Mouse (Mus musculus) midbrain, embryonic 16.5 days (tissue): Measurements from ENCODE around the gene Foxo3. TPM values are rescaled to one million over a fixed set of nuclear protein-coding genes. Genes with fewer than 3 reads are reported as not detected.

ENCODE experiments used
- ATAC-seq: fragments of 200-750 bp; cut with Nextera tagmentation; 2 replicates; pipeline ENCODE4 v1.8.0; 2017; ENCODE audit warnings: moderate TSS enrichment
- H3K27ac ChIP-seq: fragments of 300-500 bp; sonication (generic); 2 replicates; pipeline ENCODE4 v1.5.1; 2014; ENCODE audit warnings: mild to moderate bottlenecking, low read length, mixed read lengths
- H3K27me3 ChIP-seq: fragments of 300-500 bp; sonication (generic); 2 replicates; pipeline ENCODE4 v1.6.1; 2014; ENCODE audit warnings: low read depth, low read length, mixed read lengths; ENCODE audit not compliant: control insufficient read depth, insufficient read depth
- H3K36me3 ChIP-seq: fragments of 300-500 bp; sonication (generic); 2 replicates; pipeline ENCODE4 v1.6.1; 2014; ENCODE audit warnings: mild to moderate bottlenecking, low read length, moderate library complexity, mixed read lengths; ENCODE audit not compliant: control insufficient read depth, insufficient read depth
- H3K4me1 ChIP-seq: fragments of 300-500 bp; sonication (generic); 2 replicates; pipeline ENCODE4 v1.6.1; 2014; ENCODE audit warnings: mild to moderate bottlenecking, low read length, mixed read lengths; ENCODE audit not compliant: control insufficient read depth, insufficient read depth
- H3K4me2 ChIP-seq: fragments of 300-500 bp; sonication (generic); 2 replicates; pipeline ENCODE4 v1.6.1; 2014; ENCODE audit warnings: mild to moderate bottlenecking, low read length, mixed read lengths
- H3K4me3 ChIP-seq: fragments of 300-500 bp; sonication (generic); 2 replicates; pipeline ENCODE4 v1.5.1; 2014; ENCODE audit warnings: low read depth, mild to moderate bottlenecking, low read length, moderate library complexity, mixed read lengths
- H3K9ac ChIP-seq: fragments of 300-500 bp; sonication (generic); 2 replicates; pipeline ENCODE4 v1.6.1; 2014; ENCODE audit warnings: low read depth, low read length, mixed read lengths
- H3K9me3 ChIP-seq: fragments of 300-500 bp; sonication (generic); replicated peaks from 2 replicates; pipeline ENCODE4 v1.6.1; 2014; ENCODE audit warnings: mild to moderate bottlenecking, low read length, mixed read lengths; ENCODE audit not compliant: control insufficient read depth, poor library complexity, severe bottlenecking
- WGBS: fragments of 180-500 bp; shearing (Covaris S2); extraction: QIAGEN DNeasy Blood & Tissue Kit; methylation state at CpG from one replicate; pipeline ENCODE4 v1.1.7; 2014; 5-methylcytosine and 5-hydroxymethylcytosine counted together
- polyA plus RNA-seq: library from polyadenylated mRNA; unstranded; fragments of >200 nt; fragmentation: Nextera tagmentation; extraction: Ambion mirVana; gene quantifications from 2 replicates; pipeline ENCODE4 v1.2.1, GENCODE M21; 2015

Foxo3 gene
- polyA plus RNA-seq, 1 experiment from 2014 or later: 3.8 TPM

DNA sequence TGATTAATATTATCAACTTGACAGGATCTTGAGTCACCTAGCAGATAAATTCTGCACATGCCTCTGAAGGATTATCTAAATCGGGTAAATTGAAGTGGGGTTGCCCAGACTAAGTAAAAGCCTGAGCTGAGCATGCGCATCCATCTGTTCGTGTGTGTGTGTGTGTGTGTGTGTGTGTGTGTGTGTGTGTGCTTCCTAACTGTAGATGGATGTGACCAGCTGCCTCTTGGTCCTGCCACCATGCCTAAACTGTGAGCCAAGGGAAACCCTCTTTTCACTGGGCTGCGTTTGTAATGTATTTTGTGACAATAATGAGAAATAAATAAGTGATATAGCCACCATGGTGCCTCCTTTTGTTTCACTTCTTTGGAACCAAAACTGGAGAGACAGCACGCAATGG, 102.3 kb downstream of the Foxo3 start:
- Histone ChIP-seq H3K4me2 (no peak overlapping the region), H3K27ac (no peak overlapping the region), H3K36me3 (no peaks in the 10 kb centered on the region), H3K9ac (no peak overlapping the region), H3K4me3 (no peak overlapping the region), H3K9me3 (no peaks in the 10 kb centered on the region), H3K4me1 (no peaks in the 10 kb centered on the region), H3K27me3 (no peaks in the 10 kb centered on the region)
- WGBS: 77% methylated on average over 5 of the region's 5 CpGs
- no peak for ATAC-seq

DNA sequence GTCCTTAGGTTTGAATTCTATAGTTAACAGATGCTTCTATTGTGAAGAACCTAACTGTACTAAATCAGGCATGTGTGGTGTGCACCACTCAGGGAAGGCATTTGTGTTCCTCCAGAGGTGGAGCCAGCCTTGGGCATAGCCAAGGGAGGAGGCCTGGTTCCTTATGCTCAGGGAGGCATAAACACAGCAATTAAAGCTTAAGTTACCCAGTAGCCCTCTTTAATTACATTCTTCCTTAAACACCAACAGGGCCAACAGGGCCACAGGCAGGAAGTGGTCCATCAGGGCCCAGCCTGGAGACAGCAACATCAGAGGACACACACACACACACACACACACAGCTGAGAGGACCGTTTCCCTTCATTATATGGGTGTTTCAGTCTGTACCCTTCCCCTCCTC, 102.7 kb downstream of the Foxo3 start:
- no peak overlapping the region for H3K9ac ChIP-seq
- no peak overlapping the region for H3K4me3 ChIP-seq
- H3K36me3 ChIP-seq: no peaks in the 10 kb centered on the region
- ATAC-seq: no peak
- 70% methylated on average over 1 of the region's 1 CpGs for whole genome bisulfite sequencing
- no peaks in the 10 kb centered on the region for H3K27me3 ChIP-seq
- no peaks in the 10 kb centered on the region for H3K9me3 ChIP-seq
- H3K4me1 ChIP-seq: no peaks in the 10 kb centered on the region
- no peak overlapping the region for H3K4me2 ChIP-seq
- H3K27ac ChIP-seq: no peak overlapping the region

DNA sequence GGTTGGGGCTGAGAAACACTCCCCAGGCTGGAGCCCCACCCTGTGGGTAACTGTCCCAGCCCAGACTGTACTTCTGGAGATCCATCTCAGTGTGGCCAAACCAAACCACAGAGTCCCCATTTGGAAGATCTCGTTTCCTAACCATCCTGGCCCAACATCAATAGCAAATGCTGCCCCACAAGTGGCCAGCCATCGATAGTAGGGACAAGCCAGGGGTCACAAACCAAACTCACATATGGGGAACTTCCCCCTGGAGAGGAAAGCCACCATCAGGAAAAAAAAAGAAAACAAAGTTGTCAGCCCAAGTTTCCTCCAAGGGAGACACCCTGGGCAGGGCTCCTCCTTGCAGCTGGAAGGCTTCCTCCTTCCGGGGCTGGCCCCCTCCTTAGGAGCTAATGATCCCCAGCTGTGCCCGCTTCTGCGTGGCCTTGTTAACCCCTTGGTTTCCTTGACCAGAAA, 105.6 kb downstream of the Foxo3 start:
- Histone ChIP-seq H3K4me3 (no peak overlapping the region), H3K9ac (no peak overlapping the region), H3K9me3 (no peaks in the 10 kb centered on the region), H3K4me2 (no peak overlapping the region), H3K27me3 (no peaks in the 10 kb centered on the region), H3K36me3 (no peaks in the 10 kb centered on the region), H3K27ac (no peak overlapping the region), H3K4me1 (no peaks in the 10 kb centered on the region)
- no peak for ATAC-seq
- 24% methylated on average over 5 of the region's 5 CpGs for WGBS

DNA sequence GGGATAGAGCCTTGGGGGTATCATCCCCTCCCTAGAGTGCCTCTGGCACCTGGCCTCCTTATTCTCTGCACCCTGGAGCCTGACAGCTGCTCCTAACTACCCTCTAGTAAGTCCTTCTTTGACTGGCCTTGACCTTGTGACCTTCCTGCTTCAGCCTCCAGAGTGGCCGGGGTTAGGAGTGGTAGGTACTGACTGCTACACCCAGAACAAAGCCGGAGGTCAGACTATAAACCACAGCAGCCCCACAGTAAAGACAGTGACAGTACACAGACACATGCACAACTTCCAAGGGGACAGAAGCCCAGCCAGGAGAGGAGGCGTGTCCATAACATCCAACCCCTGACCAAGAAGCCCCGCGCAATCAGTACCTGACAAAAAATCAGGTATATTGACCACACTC, 106.4 kb downstream of the Foxo3 start:
- Histone ChIP-seq H3K36me3 (no peaks in the 10 kb centered on the region), H3K4me1 (no peaks in the 10 kb centered on the region), H3K27ac (no peak overlapping the region), H3K9me3 (no peaks in the 10 kb centered on the region), H3K27me3 (no peaks in the 10 kb centered on the region), H3K9ac (no peak overlapping the region), H3K4me3 (no peak overlapping the region), H3K4me2 (no peak overlapping the region)
- ATAC-seq: no peak
- WGBS: 81% methylated on average over 5 of the region's 5 CpGs

DNA sequence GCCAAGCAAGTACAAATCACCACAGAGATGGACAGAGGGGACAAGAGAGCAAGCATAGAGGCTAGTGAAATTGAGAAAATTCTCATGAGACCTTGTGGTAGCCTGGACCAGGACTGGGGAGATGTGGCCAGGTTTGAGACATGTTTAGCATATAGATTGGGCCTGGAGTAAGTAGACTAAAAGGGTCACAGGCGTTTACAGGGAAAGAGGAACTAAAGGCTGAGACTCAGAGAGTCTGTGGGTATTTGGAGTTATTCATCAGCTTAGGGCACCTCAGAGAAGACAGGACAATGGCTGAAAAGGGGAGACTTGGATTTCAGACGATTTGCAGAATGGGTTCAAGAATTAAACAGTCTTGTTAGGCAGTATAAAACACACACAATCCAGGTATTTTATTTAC, 121.8 kb downstream of the Foxo3 start:
- H3K27ac ChIP-seq: no peak overlapping the region
- WGBS: 72% methylated on average over 2 of the region's 2 CpGs
- H3K4me3 ChIP-seq: no peak overlapping the region
- no peak for ATAC-seq
- no peaks in the 10 kb centered on the region for H3K36me3 ChIP-seq
- H3K4me1 ChIP-seq: peaks cover 4% of the 10 kb centered on the region; the same call in 1 of the 2 replicates
- no peaks in the 10 kb centered on the region for H3K27me3 ChIP-seq
- no peaks in the 10 kb centered on the region; the same call in 1 of the 2 replicates for H3K9me3 ChIP-seq
- H3K9ac ChIP-seq: no peak overlapping the region
- H3K4me2 ChIP-seq: no peak overlapping the region

DNA sequence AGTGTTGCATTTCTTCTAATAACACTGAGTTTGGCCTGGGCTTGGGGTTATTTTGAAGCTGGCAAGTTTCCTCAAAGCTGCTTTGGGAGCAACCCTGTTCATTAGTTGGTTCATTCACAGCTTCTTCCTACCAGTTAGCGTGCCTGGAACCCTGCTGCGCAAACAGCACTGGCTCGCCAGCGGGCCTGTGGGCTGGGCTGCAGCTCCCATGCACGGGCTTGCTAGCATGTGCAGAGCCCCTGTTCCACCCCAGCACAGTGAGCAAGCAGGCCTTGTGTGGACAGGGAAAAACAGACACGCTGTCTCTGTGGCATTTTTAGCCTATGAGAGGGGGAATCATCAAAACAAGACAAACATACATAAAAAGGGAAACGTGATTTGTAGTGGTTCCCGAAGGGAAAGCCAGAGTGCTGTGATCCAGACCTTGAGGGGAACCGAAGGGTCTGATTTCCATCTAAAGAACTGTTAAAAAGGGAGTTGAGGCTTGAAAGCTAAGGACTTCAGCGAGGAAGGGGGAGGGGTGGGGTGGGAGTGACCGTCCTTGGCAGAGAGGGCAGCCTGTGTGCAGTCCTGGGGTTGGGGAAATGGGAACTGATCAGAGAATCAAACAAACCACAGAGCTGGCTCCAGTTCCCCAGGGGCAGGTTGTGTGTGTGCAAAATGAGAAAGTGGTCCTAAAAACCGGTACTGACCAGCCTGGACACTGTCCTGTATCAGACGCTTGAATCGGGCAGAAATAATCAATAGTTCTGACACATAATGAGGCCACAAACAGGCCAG, 123.9 kb downstream of the Foxo3 start:
- Histone ChIP-seq H3K4me3 (no peak overlapping the region), H3K36me3 (no peaks in the 10 kb centered on the region), H3K27me3 (no peaks in the 10 kb centered on the region), H3K4me1 (peaks cover 4% of the 10 kb centered on the region; the same call in 1 of the 2 replicates), H3K27ac (no peak overlapping the region), H3K9me3 (no peaks in the 10 kb centered on the region; the same call in 1 of the 2 replicates), H3K9ac (no peak overlapping the region), H3K4me2 (no peak overlapping the region)
- WGBS: 39% methylated on average over 14 of the region's 14 CpGs
- ATAC-seq: 0 out of 2 replicates have a peak, but pooled peaks have one; percentile 48

DNA sequence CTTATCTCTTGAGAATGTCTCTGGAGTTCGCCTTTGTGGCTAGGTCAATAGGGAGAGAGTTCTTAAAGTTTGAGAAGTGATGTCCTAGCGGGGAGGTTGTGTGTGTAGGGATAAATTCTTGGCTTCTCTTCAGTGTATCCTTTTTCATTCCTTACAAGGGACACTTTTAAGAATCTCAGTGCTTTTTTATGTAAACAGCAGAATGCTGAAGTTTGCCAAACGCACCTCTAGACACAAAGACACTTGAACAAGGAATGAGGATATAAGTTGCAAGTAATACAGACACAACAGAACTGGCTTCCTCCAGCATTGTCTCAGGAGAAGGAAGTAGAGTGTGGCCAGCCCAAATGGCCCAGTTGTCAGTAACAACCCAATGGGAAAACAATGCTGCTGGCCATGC, 126.8 kb downstream of the Foxo3 start:
- Histone ChIP-seq H3K4me2 (no peak overlapping the region), H3K27ac (no peak overlapping the region), H3K4me3 (no peak overlapping the region), H3K36me3 (no peaks in the 10 kb centered on the region), H3K9me3 (no peaks in the 10 kb centered on the region), H3K4me1 (peaks cover 4% of the 10 kb centered on the region; the same call in 1 of the 2 replicates), H3K9ac (no peak overlapping the region), H3K27me3 (no peaks in the 10 kb centered on the region)
- 83% methylated on average over 3 of the region's 3 CpGs for WGBS
- no peak for ATAC-seq

DNA sequence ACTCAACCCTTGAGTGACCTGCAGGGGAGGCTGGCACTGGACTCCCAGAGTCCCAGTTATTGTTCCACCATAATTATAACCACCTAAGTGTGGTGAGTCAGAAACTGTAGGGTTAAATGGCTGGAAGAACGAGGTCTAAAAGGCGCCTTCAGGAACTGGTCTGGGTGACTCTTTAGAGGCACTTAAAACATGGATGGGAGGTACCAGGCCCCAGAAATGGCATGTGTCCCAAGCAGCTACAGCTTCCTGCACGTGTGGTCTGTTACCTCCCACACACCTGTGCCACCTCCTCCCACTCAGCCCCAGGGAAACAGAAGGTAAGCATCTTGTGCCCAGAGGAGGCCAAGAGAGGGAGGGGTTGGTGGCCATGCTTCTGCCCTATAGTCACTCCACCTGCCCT, 128.2 kb downstream of the Foxo3 start:
- no peak overlapping the region for H3K27ac ChIP-seq
- H3K4me2 ChIP-seq: no peak overlapping the region
- H3K4me1 ChIP-seq: peaks cover 4% of the 10 kb centered on the region; the same call in 1 of the 2 replicates
- ATAC-seq: no peak
- H3K27me3 ChIP-seq: no peaks in the 10 kb centered on the region
- WGBS: 78% methylated on average over 3 of the region's 3 CpGs
- no peaks in the 10 kb centered on the region for H3K36me3 ChIP-seq
- H3K9me3 ChIP-seq: no peaks in the 10 kb centered on the region
- no peak overlapping the region for H3K4me3 ChIP-seq
- H3K9ac ChIP-seq: no peak overlapping the region

DNA sequence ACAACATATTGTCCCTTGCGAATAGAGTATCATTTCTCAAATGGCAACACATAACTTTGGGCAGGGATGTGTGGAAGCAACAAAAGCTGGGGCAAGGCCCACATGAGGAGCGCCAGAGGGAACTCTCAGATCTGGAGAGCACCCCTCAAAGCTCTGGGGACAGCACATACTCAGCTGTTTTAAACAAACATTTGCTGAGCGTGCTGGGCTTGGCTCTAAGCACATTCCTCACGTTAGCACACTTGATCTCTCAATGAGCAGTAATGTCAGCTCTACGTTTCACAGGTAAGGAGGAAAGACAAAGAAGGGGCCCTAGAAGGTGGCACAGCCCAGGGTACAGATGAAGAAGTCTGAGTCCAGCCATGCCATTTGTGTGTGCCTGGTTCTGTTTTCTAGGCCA, 131.3 kb downstream of the Foxo3 start:
- no peak overlapping the region for H3K9ac ChIP-seq
- ATAC-seq: no peak
- no peaks in the 10 kb centered on the region for H3K36me3 ChIP-seq
- H3K27me3 ChIP-seq: no peaks in the 10 kb centered on the region
- H3K27ac ChIP-seq: no peak overlapping the region
- no peak overlapping the region for H3K4me3 ChIP-seq
- no peak overlapping the region for H3K4me2 ChIP-seq
- H3K4me1 ChIP-seq: no peaks in the 10 kb centered on the region
- H3K9me3 ChIP-seq: no peaks in the 10 kb centered on the region
- WGBS: 78% methylated on average over 5 of the region's 5 CpGs
